Mouse (Mus musculus) megakaryocyte, embryonic 14.5 days (primary cell): ENCODE measurements around the gene Cmtr1.

Experiments used
- FLI1 ChIP-seq: IDR thresholded peaks from 2 replicates; pipeline ENCODE4 v1.6.1; 2012; ENCODE audit warnings: low read length, inconsistent platforms, mixed read lengths
- GATA1 ChIP-seq: IDR thresholded peaks from 3 replicates; pipeline ENCODE4 v1.6.1; 2012; ENCODE audit warnings: mixed read lengths, low read length, inconsistent platforms, borderline replicate concordance

DNA sequence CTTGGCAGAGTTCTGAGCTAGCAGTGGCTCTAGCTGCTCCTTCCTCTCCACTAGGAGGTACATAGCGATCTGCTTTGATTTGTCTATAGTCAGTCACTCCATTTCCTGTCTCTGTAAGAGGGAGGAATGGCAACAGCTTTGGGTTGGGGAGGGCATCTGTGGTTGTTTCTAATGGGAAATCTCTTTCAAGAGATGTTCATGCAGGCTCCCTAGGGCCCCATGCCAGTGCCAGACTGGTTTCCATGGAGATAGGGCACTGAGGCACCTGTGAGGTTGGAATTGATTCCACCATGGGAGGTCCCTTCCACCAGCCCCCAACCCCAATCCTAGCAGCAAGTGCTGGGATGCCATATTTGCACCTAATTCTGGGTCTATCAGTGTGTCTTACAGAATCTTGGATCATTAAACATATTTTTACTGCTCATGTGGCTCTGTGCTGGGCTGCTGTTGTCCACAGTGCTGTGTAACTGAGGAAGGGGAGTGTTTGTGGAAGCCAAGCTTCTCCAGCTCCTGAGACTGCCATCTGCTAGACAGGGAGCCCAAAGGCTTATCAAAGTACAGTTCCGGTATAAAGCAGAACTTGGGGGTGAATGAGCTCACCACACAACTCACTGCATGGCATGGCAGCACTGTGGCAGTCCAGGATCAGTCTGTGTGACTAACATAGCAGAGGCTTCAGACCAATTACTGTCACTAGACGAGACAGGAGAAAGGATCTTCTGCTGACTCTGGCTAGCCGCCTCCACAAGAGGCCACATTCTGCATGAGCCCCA is 42.7 kb downstream of the Cmtr1 start:
- TF ChIP-seq FLI1 (no peak), GATA1 (no peak)
